Mouse (Mus musculus) CH12.LX (cell line): ENCODE measurements around the gene Fam92b. TPM values are rescaled to one million over a fixed set of nuclear protein-coding genes. Genes with fewer than 3 reads are reported as not detected.

Experiments used
- DNase-seq: peaks from one replicate; pipeline ENCODE4 v3.0.0-alpha.2; 2013; ENCODE audit errors: extremely low read depth
- H3K27ac ChIP-seq: 2 replicates; pipeline ENCODE4 v1.5.1; 2012; ENCODE audit warnings: low read depth, mild to moderate bottlenecking, control low read depth, moderate library complexity; ENCODE audit not compliant: insufficient read depth
- H3K27me3 ChIP-seq: replicated peaks from 2 replicates; pipeline ENCODE3; 2012; ENCODE audit warnings: inconsistent platforms
- H3K36me3 ChIP-seq, 2 experiments: replicated peaks in 1 of 2; 2 replicates each; pipeline versions ENCODE3 to v1.6.1; 2012; ENCODE audit warnings: inconsistent platforms in 1 of 2, low read length in 1 of 2, mild to moderate bottlenecking in 1 of 2, mixed read lengths in 1 of 2, moderate library complexity in 1 of 2; ENCODE audit not compliant: control insufficient read depth in 1 of 2, insufficient read depth in 1 of 2
- H3K4me1 ChIP-seq, 2 experiments: 2 replicates each; pipeline ENCODE4 v1.6.1; 2012; ENCODE audit warnings: inconsistent platforms in 1 of 2, moderate library complexity in 1 of 2; ENCODE audit not compliant: insufficient read depth in 2 of 2, control insufficient read depth in 1 of 2
- H3K4me2 ChIP-seq: 2 replicates; pipeline ENCODE4 v1.6.1; 2012; ENCODE audit warnings: low read depth, mild to moderate bottlenecking, control low read depth; ENCODE audit not compliant: poor library complexity, insufficient read depth, severe bottlenecking
- H3K4me3 ChIP-seq, 3 experiments: fragments of 150-350 bp in 1 of 3; sonication (generic) in 1 of 3; replicated peaks in 1 of 3; 2 replicates each; pipeline versions ENCODE3 to v1.5.1; 2011 to 2012; ENCODE audit warnings: low read depth in 2 of 3, low read length in 2 of 3, mild to moderate bottlenecking in 2 of 3, moderate library complexity in 2 of 3, control low read depth in 1 of 3, improper control_type of control experiment in 1 of 3, inconsistent platforms in 1 of 3, mixed read lengths in 1 of 3; ENCODE audit not compliant: poor library complexity in 1 of 3
- H3K79me2 ChIP-seq: replicated peaks from 2 replicates; pipeline ENCODE4 v1.6.1; 2012; ENCODE audit warnings: mild to moderate bottlenecking, moderate library complexity; ENCODE audit not compliant: control insufficient read depth, poor library complexity, insufficient read depth, severe bottlenecking; ENCODE audit errors: extremely low read depth
- H3K9ac ChIP-seq: 2 replicates; pipeline ENCODE4 v1.6.1; 2012; ENCODE audit warnings: low read depth, mild to moderate bottlenecking, control low read depth, moderate library complexity; ENCODE audit not compliant: insufficient read depth
- H3K9me3 ChIP-seq: replicated peaks from 2 replicates; pipeline ENCODE3; 2012; ENCODE audit warnings: low read length, inconsistent platforms, mixed read lengths
- CHD1 ChIP-seq: IDR thresholded peaks from 2 replicates; pipeline ENCODE4 v1.6.1; 2012; ENCODE audit warnings: low read depth, low read length, improper control_type of control experiment, inconsistent platforms
- CHD2 ChIP-seq: IDR thresholded peaks from 2 replicates; pipeline ENCODE4 v1.6.1; 2011; ENCODE audit warnings: low read length, improper control_type of control experiment
- E2F4 ChIP-seq: IDR thresholded peaks from 2 replicates; pipeline ENCODE4 v1.6.1; 2011; ENCODE audit warnings: low read depth, low read length, improper control_type of control experiment; ENCODE audit not compliant: insufficient replicate concordance
- EP300 ChIP-seq: IDR thresholded peaks from 2 replicates; pipeline ENCODE4 v1.6.1; 2011; ENCODE audit warnings: low read length, improper control_type of control experiment
- ETS1 ChIP-seq: conservative IDR thresholded peaks from 2 replicates; pipeline ENCODE4 v1.6.1; 2012; ENCODE audit warnings: low read depth, mild to moderate bottlenecking, inconsistent platforms, low read length, improper control_type of control experiment, moderate library complexity
- KAT2A ChIP-seq: IDR thresholded peaks from 2 replicates; pipeline ENCODE4 v1.6.1; 2012; ENCODE audit warnings: low read length, improper control_type of control experiment, inconsistent platforms; ENCODE audit not compliant: insufficient replicate concordance
- MAFK ChIP-seq: IDR thresholded peaks from 2 replicates; pipeline ENCODE4 v1.6.1; 2011; ENCODE audit warnings: low read length, improper control_type of control experiment; ENCODE audit not compliant: insufficient replicate concordance
- MAX ChIP-seq: IDR thresholded peaks from 2 replicates; pipeline ENCODE4 v1.6.1; 2011; ENCODE audit warnings: low read length, improper control_type of control experiment
- MAZ ChIP-seq: IDR thresholded peaks from 2 replicates; pipeline ENCODE4 v1.6.1; 2012; ENCODE audit warnings: low read depth, mild to moderate bottlenecking, inconsistent platforms, low read length, improper control_type of control experiment, moderate library complexity
- MEF2A ChIP-seq: IDR thresholded peaks from 2 replicates; pipeline ENCODE4 v1.6.1; 2014; ENCODE audit warnings: low read depth, mild to moderate bottlenecking, inconsistent platforms, low read length, improper control_type of control experiment, borderline replicate concordance
- MXI1 ChIP-seq: IDR thresholded peaks from 2 replicates; pipeline ENCODE4 v1.6.1; 2011; ENCODE audit warnings: mild to moderate bottlenecking, low read depth, low read length, improper control_type of control experiment
- MYC ChIP-seq: IDR thresholded peaks from 2 replicates; pipeline ENCODE4 v1.6.1; 2011; ENCODE audit warnings: low read depth, mild to moderate bottlenecking, improper control_type of control experiment, low read length
- POLR2A ChIP-seq: IDR thresholded peaks from 2 replicates; pipeline ENCODE4 v1.6.1; 2011; ENCODE audit warnings: low read depth, mild to moderate bottlenecking, improper control_type of control experiment, low read length
- POLR2AphosphoS2 ChIP-seq: IDR thresholded peaks from 2 replicates; pipeline ENCODE4 v1.6.1; 2011; ENCODE audit warnings: low read depth, low read length, improper control_type of control experiment
- SIN3A ChIP-seq: IDR thresholded peaks from 2 replicates; pipeline ENCODE4 v1.6.1; 2012; ENCODE audit warnings: low read length, improper control_type of control experiment, inconsistent platforms
- SMC3 ChIP-seq: IDR thresholded peaks from 2 replicates; pipeline ENCODE4 v1.6.1; 2011; ENCODE audit warnings: low read depth, low read length, improper control_type of control experiment
- UBTF ChIP-seq: IDR thresholded peaks from 2 replicates; pipeline ENCODE4 v1.6.1; 2012; ENCODE audit warnings: low read depth, mild to moderate bottlenecking, inconsistent platforms, low read length, improper control_type of control experiment, moderate library complexity
- USF1 ChIP-seq: IDR thresholded peaks from 2 replicates; pipeline ENCODE4 v1.6.1; 2014; ENCODE audit warnings: low read depth, mild to moderate bottlenecking, inconsistent platforms, low read length, improper control_type of control experiment
- USF2 ChIP-seq: conservative IDR thresholded peaks from 2 replicates; pipeline ENCODE4 v1.6.1; 2011; ENCODE audit warnings: low read depth, low read length, improper control_type of control experiment
- dilution Hi-C: fragments of 300-500 bp; cut with MboI; formaldehyde crosslinking; loops from 2 replicates; pipeline ENCODE4 v1.14.3; 2020; ENCODE audit warnings: low sequenced_read_pairs; ENCODE audit not compliant: extremely low pct_unique_long_range_greater_than_20kb, extremely low pct_ligation_motif_present
- in situ Hi-C: fragments of 300-500 bp; cut with MboI; formaldehyde crosslinking; loops from 3 replicates; pipeline ENCODE4 v1.14.3; 2019; ENCODE audit warnings: low sequenced_read_pairs, low pct_ligation_motif_present, low pct_unique_long_range_greater_than_20kb, mixed read lengths
- polyA plus RNA-seq: library from polyadenylated mRNA; unstranded; fragments of >175 nt; gene quantifications from 2 replicates; pipeline ENCODE4 v1.2.1, GENCODE M21; 2012; ENCODE audit warnings: low read depth; ENCODE audit not compliant: insufficient read length
- total RNA-seq, 2 experiments: library from RNA; depleted of rRNA; stranded (reverse); fragments of 300-350 nt in 1 of 2; fragments of >200 nt in 1 of 2; gene quantifications; 2 replicates each; pipeline ENCODE4 v1.2.3; 2012 to 2014

Fam92b gene
- total and polyA plus RNA-seq, 3 experiments: not detected

GRCm38 (mm10) chr8:120138958-120139357 is 38.3 kb downstream of the Fam92b start:
- Histone ChIP-seq H3K4me3 (no peak overlapping the region), H3K79me2 (no peaks in the 10 kb centered on the region), H3K9ac (no peak overlapping the region), H3K27ac (no peak overlapping the region), H3K4me1 (no peaks in the 10 kb centered on the region), H3K27me3 (peaks cover 88% of the 10 kb centered on the region), H3K36me3 (no peaks in the 10 kb centered on the region), H3K4me2 (no peak overlapping the region), H3K9me3 (peaks cover 3% of the 10 kb centered on the region)
- in situ Hi-C loops: no loop called here
- no peak for DNase-seq
- dilution Hi-C loops: no loop called here
- TF ChIP-seq POLR2A: no peak
- no peak for TF ChIP-seq ETS1
- TF ChIP-seq MXI1: no peak
- TF ChIP-seq CHD1: no peak
- TF ChIP-seq MAX: no peak

GRCm38 (mm10) chr8:120136618-120137017 is 40.6 kb downstream of the Fam92b start:
- H3K9ac ChIP-seq: no peak overlapping the region
- no peaks in the 10 kb centered on the region for H3K79me2 ChIP-seq
- no peaks in the 10 kb centered on the region for H3K36me3 ChIP-seq
- no peak overlapping the region for H3K4me3 ChIP-seq
- no peak for DNase-seq
- dilution Hi-C loops: no loop called here
- no peaks in the 10 kb centered on the region for H3K4me1 ChIP-seq
- peaks cover 92% of the 10 kb centered on the region for H3K27me3 ChIP-seq
- no peak overlapping the region for H3K27ac ChIP-seq
- in situ Hi-C loops: no loop called here
- TF ChIP-seq KAT2A (no peak), CHD2 (no peak), POLR2A (no peak), USF1 (no peak), ETS1 (no peak), MAX (no peak), MYC (no peak), SMC3 (no peak), MEF2A (no peak), CHD1 (no peak), POLR2AphosphoS2 (no peak), UBTF (no peak), SIN3A (no peak), MAZ (no peak), EP300 (no peak), E2F4 (no peak), MAFK (no peak), USF2 (no peak)
- H3K4me2 ChIP-seq: no peak overlapping the region
- H3K9me3 ChIP-seq: peaks cover 3% of the 10 kb centered on the region
